Mouse (Mus musculus): Measurements from ENCODE around the gene Mtx2. TPM values are rescaled to one million over a fixed set of nuclear protein-coding genes. Genes with fewer than 3 reads are reported as not detected.

Mtx2 gene
- total RNA-seq, 4 experiments from 2014 or later: 55.4 to 98.2 (median 75.5) TPM

DNA sequence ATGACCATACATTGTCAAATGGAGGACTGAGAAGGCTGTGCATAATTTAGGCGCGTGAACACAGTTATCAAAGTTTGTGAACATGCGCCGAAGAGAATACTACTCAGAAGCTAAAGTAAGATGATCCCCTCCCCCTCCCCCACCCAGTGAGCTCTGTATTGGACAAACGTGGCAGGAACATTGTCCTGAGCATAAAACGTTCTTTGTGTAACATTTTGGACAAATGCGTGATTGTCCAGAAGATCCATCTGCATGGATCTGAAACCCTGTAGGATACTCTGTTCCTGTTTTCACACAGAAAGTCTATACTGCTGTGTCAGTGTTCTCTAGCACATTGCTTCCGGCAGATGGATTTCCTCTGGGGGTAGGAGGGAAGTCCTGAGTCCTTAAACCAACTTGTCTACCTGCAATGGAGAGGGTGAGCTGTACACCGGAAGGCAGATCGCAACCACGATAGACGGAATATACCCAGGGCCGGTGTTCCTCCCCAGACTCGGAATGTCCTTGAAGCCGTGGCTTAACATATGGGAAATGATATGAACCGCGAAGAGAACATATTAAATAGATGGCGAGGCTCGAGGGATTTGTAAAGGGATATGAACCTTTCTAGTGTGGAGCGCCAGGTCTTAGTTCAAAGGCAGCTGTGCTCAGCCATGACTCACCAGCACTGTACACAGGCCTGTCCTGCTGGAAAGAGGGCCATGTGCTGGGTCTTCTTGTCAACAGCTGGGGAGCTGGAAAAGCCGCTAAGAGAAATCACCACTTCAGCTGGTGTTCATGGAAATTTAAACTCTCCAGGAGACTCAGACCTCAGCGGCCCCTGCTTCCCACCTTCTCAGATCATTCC, 100.6 kb downstream of the Mtx2 start:
- DNase-seq: no peak

Other genes starting within 250 kb of the Mtx2 start
- 10 to 100 TPM; 14.7 to 18.8 (median 17.2) TPM for gene Lnpk, start 246.4 kb upstream of the Mtx2 start, total RNA-seq (2022)
- gene Evx2, start 166.2 kb upstream of the Mtx2 start, total RNA-seq (2022): not detected
- not detected for gene Hoxd13, start 157.5 kb upstream of the Mtx2 start, total RNA-seq (2022)
- gene Hoxd12, start 150.8 kb upstream of the Mtx2 start, total RNA-seq (2022): not detected
- gene Hoxd11, start 146.2 kb upstream of the Mtx2 start, total RNA-seq (2022): not detected
- gene Hoxd10, start 133.9 kb upstream of the Mtx2 start, total RNA-seq (2022): not detected
- 1 to 10 TPM; 6.5 to 9.2 (median 7.0) TPM for gene Hoxd9, start 128.1 kb upstream of the Mtx2 start, total RNA-seq (2022)
- gene Hoxd8, start 121.2 kb upstream of the Mtx2 start, total RNA-seq (2022): 10 to 100 TPM; 33.3 to 45.8 (median 36.6) TPM
- gene Hoxd3, start 113.9 kb upstream of the Mtx2 start, total RNA-seq (2022): 1 to 10 TPM in 3 of 4 experiments, under 1 TPM in 1; 0.73 to 1.9 (median 1.5) TPM
- 10 to 100 TPM; 16.8 to 37.2 (median 31.3) TPM for gene Hoxd4, start 113.9 kb upstream of the Mtx2 start, total RNA-seq (2022)
- gene Gm28230, start 99.1 kb upstream of the Mtx2 start, total RNA-seq (2022): 1 to 10 TPM; 1.3 to 3.6 (median 3.2) TPM
- not detected for gene Hoxd1, start 62.8 kb upstream of the Mtx2 start, total RNA-seq (2022)

Measured in adrenal gland, adult 8-10 months (tissue).